Mouse (Mus musculus): Measurements from ENCODE around the gene Cd300lf. TPM values are rescaled to one million over a fixed set of nuclear protein-coding genes. Genes with fewer than 3 reads are reported as not detected.
A peak's percentile ranks its signal among the peaks of the same experiment; 100 is the strongest.

The Cd300lf gene
- polyA plus RNA-seq, 1 experiment from 2014 or later = 0.19 TPM

GRCm38 (mm10) chr11:115082196-115082595 is 51.6 kb downstream of the Cd300lf start:
- H3K9me3 ChIP-seq (ENCODE audit: control insufficient read depth, low read length) = no peaks in the 10 kb centered on the region
- H3K4me1 ChIP-seq (ENCODE audit: control insufficient read depth, insufficient read depth, low read length) = no peaks in the 10 kb centered on the region
- H3K9ac ChIP-seq (ENCODE audit: low read length) = no peak overlapping the region
- DNase-seq (ENCODE audit: low spot score) (no peak), ATAC-seq (ENCODE audit: insufficient number of reproducible peaks, low FRiP score, low TSS enrichment, low read depth) (no peak)
- 69% methylated on average over 6 of the region's 6 CpGs for WGBS
- no peaks in the 10 kb centered on the region for H3K36me3 ChIP-seq (ENCODE audit: control insufficient read depth, insufficient read depth, low read length)
- no peaks in the 10 kb centered on the region for H3K27me3 ChIP-seq (ENCODE audit: control insufficient read depth, insufficient read depth, low read length)
- H3K27ac ChIP-seq (replicated peaks; ENCODE audit: low read depth, low read length) = no peak overlapping the region
- H3K4me2 ChIP-seq (ENCODE audit: low read depth, severe bottlenecking) = no peak overlapping the region
- H3K4me3 ChIP-seq (ENCODE audit: low read depth, low read length) = no peak overlapping the region

GRCm38 (mm10) chr11:115081373-115081772 is 52.4 kb downstream of the Cd300lf start:
- no peak overlapping the region for H3K27ac ChIP-seq (replicated peaks; ENCODE audit: low read depth, low read length)
- no peaks in the 10 kb centered on the region for H3K4me1 ChIP-seq (ENCODE audit: control insufficient read depth, insufficient read depth, low read length)
- no peaks in the 10 kb centered on the region for H3K27me3 ChIP-seq (ENCODE audit: control insufficient read depth, insufficient read depth, low read length)
- no peaks in the 10 kb centered on the region for H3K36me3 ChIP-seq (ENCODE audit: control insufficient read depth, insufficient read depth, low read length)
- no peak overlapping the region for H3K4me3 ChIP-seq (ENCODE audit: low read depth, low read length)
- DNase-seq (ENCODE audit: low spot score) = no peak
- H3K4me2 ChIP-seq (ENCODE audit: low read depth, severe bottlenecking) = no peak overlapping the region
- H3K9me3 ChIP-seq (ENCODE audit: control insufficient read depth, low read length) = no peaks in the 10 kb centered on the region
- no peak for ATAC-seq (ENCODE audit: insufficient number of reproducible peaks, low FRiP score, low TSS enrichment, low read depth)
- no peak overlapping the region for H3K9ac ChIP-seq (ENCODE audit: low read length)
- 64% methylated on average over 3 of the region's 3 CpGs for WGBS

- ATAC-seq (ENCODE audit: insufficient number of reproducible peaks, low FRiP score, low TSS enrichment, low read depth) (no peak), DNase-seq (ENCODE audit: low spot score) (peak; percentile 66)
- Histone ChIP-seq H3K36me3 (ENCODE audit: control insufficient read depth, insufficient read depth, low read length) (no peaks in the 10 kb centered on the region), H3K9ac (ENCODE audit: low read length) (no peak overlapping the region), H3K4me1 (ENCODE audit: control insufficient read depth, insufficient read depth, low read length) (no peaks in the 10 kb centered on the region), H3K27me3 (ENCODE audit: control insufficient read depth, insufficient read depth, low read length) (no peaks in the 10 kb centered on the region), H3K4me3 (ENCODE audit: low read depth, low read length) (no peak overlapping the region), H3K4me2 (ENCODE audit: low read depth, severe bottlenecking) (no peak overlapping the region), H3K9me3 (ENCODE audit: control insufficient read depth, low read length) (no peaks in the 10 kb centered on the region), H3K27ac (replicated peaks; ENCODE audit: low read depth, low read length) (no peak overlapping the region)
- 36% methylated on average over 13 of the region's 13 CpGs for WGBS
These were observed 52.9 kb downstream of the Cd300lf start for GRCm38 (mm10) chr11:115080886-115081285.

GRCm38 (mm10) chr11:115078680-115079079 is 55.1 kb downstream of the Cd300lf start:
- 83% methylated on average over 5 of the region's 5 CpGs for WGBS
- no peaks in the 10 kb centered on the region for H3K27me3 ChIP-seq (ENCODE audit: control insufficient read depth, insufficient read depth, low read length)
- no peaks in the 10 kb centered on the region for H3K9me3 ChIP-seq (ENCODE audit: control insufficient read depth, low read length)
- no peaks in the 10 kb centered on the region for H3K36me3 ChIP-seq (ENCODE audit: control insufficient read depth, insufficient read depth, low read length)
- H3K27ac ChIP-seq (replicated peaks; ENCODE audit: low read depth, low read length) = no peak overlapping the region
- no peak overlapping the region for H3K4me2 ChIP-seq (ENCODE audit: low read depth, severe bottlenecking)
- H3K9ac ChIP-seq (ENCODE audit: low read length) = no peak overlapping the region
- no peaks in the 10 kb centered on the region for H3K4me1 ChIP-seq (ENCODE audit: control insufficient read depth, insufficient read depth, low read length)
- H3K4me3 ChIP-seq (ENCODE audit: low read depth, low read length) = no peak overlapping the region
- DNase-seq (ENCODE audit: low spot score) = no peak
- ATAC-seq (ENCODE audit: insufficient number of reproducible peaks, low FRiP score, low TSS enrichment, low read depth) = no peak

- ATAC-seq (ENCODE audit: insufficient number of reproducible peaks, low FRiP score, low TSS enrichment, low read depth) (no peak), DNase-seq (ENCODE audit: low spot score) (no peak)
- Histone ChIP-seq H3K36me3 (ENCODE audit: control insufficient read depth, insufficient read depth, low read length) (no peaks in the 10 kb centered on the region), H3K27me3 (ENCODE audit: control insufficient read depth, insufficient read depth, low read length) (no peaks in the 10 kb centered on the region), H3K9ac (ENCODE audit: low read length) (no peak overlapping the region), H3K4me1 (ENCODE audit: control insufficient read depth, insufficient read depth, low read length) (no peaks in the 10 kb centered on the region), H3K4me2 (ENCODE audit: low read depth, severe bottlenecking) (no peak overlapping the region), H3K9me3 (ENCODE audit: control insufficient read depth, low read length) (no peaks in the 10 kb centered on the region), H3K27ac (replicated peaks; ENCODE audit: low read depth, low read length) (no peak overlapping the region), H3K4me3 (ENCODE audit: low read depth, low read length) (no peak overlapping the region)
- 89% methylated on average over 1 of the region's 1 CpGs for WGBS
These were observed 56.4 kb downstream of the Cd300lf start for GRCm38 (mm10) chr11:115077436-115077835.

- Histone ChIP-seq H3K36me3 (ENCODE audit: control insufficient read depth, insufficient read depth, low read length) (no peaks in the 10 kb centered on the region), H3K27ac (replicated peaks; ENCODE audit: low read depth, low read length) (no peak overlapping the region), H3K4me3 (ENCODE audit: low read depth, low read length) (no peak overlapping the region), H3K27me3 (ENCODE audit: control insufficient read depth, insufficient read depth, low read length) (no peaks in the 10 kb centered on the region), H3K4me1 (ENCODE audit: control insufficient read depth, insufficient read depth, low read length) (peaks cover 3% of the 10 kb centered on the region), H3K9me3 (ENCODE audit: control insufficient read depth, low read length) (no peaks in the 10 kb centered on the region), H3K9ac (ENCODE audit: low read length) (no peak overlapping the region), H3K4me2 (ENCODE audit: low read depth, severe bottlenecking) (no peak overlapping the region)
- DNase-seq (ENCODE audit: low spot score) = no peak
- WGBS = 72% methylated on average over 5 of the region's 5 CpGs
- ATAC-seq (ENCODE audit: insufficient number of reproducible peaks, low FRiP score, low TSS enrichment, low read depth) = no peak
These were observed 57.9 kb downstream of the Cd300lf start for GRCm38 (mm10) chr11:115075859-115076258.

- WGBS = 80% methylated on average over 7 of the region's 7 CpGs
- Histone ChIP-seq H3K4me2 (ENCODE audit: low read depth, severe bottlenecking) (no peak overlapping the region), H3K27ac (replicated peaks; ENCODE audit: low read depth, low read length) (no peak overlapping the region), H3K36me3 (ENCODE audit: control insufficient read depth, insufficient read depth, low read length) (no peaks in the 10 kb centered on the region), H3K4me1 (ENCODE audit: control insufficient read depth, insufficient read depth, low read length) (peaks cover 3% of the 10 kb centered on the region), H3K9ac (ENCODE audit: low read length) (no peak overlapping the region), H3K9me3 (ENCODE audit: control insufficient read depth, low read length) (no peaks in the 10 kb centered on the region), H3K4me3 (ENCODE audit: low read depth, low read length) (no peak overlapping the region), H3K27me3 (ENCODE audit: control insufficient read depth, insufficient read depth, low read length) (no peaks in the 10 kb centered on the region)
- ATAC-seq (ENCODE audit: insufficient number of reproducible peaks, low FRiP score, low TSS enrichment, low read depth) = no peak
- no peak for DNase-seq (ENCODE audit: low spot score)
These were observed 58.4 kb downstream of the Cd300lf start for GRCm38 (mm10) chr11:115075407-115075806.

GRCm38 (mm10) chr11:115073002-115073401 is 60.8 kb downstream of the Cd300lf start:
- Histone ChIP-seq H3K9ac (ENCODE audit: low read length) (no peak overlapping the region), H3K27ac (replicated peaks; ENCODE audit: low read depth, low read length) (no peak overlapping the region), H3K27me3 (ENCODE audit: control insufficient read depth, insufficient read depth, low read length) (no peaks in the 10 kb centered on the region), H3K4me2 (ENCODE audit: low read depth, severe bottlenecking) (no peak overlapping the region), H3K36me3 (ENCODE audit: control insufficient read depth, insufficient read depth, low read length) (no peaks in the 10 kb centered on the region), H3K9me3 (ENCODE audit: control insufficient read depth, low read length) (no peaks in the 10 kb centered on the region), H3K4me3 (ENCODE audit: low read depth, low read length) (no peak overlapping the region), H3K4me1 (ENCODE audit: control insufficient read depth, insufficient read depth, low read length) (peaks cover 3% of the 10 kb centered on the region)
- DNase-seq (ENCODE audit: low spot score) (no peak), ATAC-seq (ENCODE audit: insufficient number of reproducible peaks, low FRiP score, low TSS enrichment, low read depth) (no peak)
- WGBS = 77% methylated on average over 5 of the region's 5 CpGs

- peak; percentile 31 for DNase-seq (ENCODE audit: low spot score)
- no peak overlapping the region for H3K4me2 ChIP-seq (ENCODE audit: low read depth, severe bottlenecking)
- H3K27ac ChIP-seq (replicated peaks; ENCODE audit: low read depth, low read length) = no peak overlapping the region
- no peak for ATAC-seq (ENCODE audit: insufficient number of reproducible peaks, low FRiP score, low TSS enrichment, low read depth)
- 27% methylated on average over 14 of the region's 14 CpGs for WGBS
- H3K9me3 ChIP-seq (ENCODE audit: control insufficient read depth, low read length) = no peaks in the 10 kb centered on the region
- no peak overlapping the region for H3K9ac ChIP-seq (ENCODE audit: low read length)
- H3K4me1 ChIP-seq (ENCODE audit: control insufficient read depth, insufficient read depth, low read length) = peaks cover 3% of the 10 kb centered on the region
- H3K36me3 ChIP-seq (ENCODE audit: control insufficient read depth, insufficient read depth, low read length) = no peaks in the 10 kb centered on the region
- H3K4me3 ChIP-seq (ENCODE audit: low read depth, low read length) = no peak overlapping the region
- no peaks in the 10 kb centered on the region for H3K27me3 ChIP-seq (ENCODE audit: control insufficient read depth, insufficient read depth, low read length)
These were observed 62.0 kb downstream of the Cd300lf start for GRCm38 (mm10) chr11:115071631-115072294.

All from limb, embryonic 11.5 days (tissue).